Mouse (Mus musculus) kidney, adult 18-20 months (tissue): ENCODE data around the gene Dnal1.

Experiments used
- DNase-seq: peaks from one replicate; pipeline ENCODE4 v3.0.0; 2021

Dnal1 gene

DNA sequence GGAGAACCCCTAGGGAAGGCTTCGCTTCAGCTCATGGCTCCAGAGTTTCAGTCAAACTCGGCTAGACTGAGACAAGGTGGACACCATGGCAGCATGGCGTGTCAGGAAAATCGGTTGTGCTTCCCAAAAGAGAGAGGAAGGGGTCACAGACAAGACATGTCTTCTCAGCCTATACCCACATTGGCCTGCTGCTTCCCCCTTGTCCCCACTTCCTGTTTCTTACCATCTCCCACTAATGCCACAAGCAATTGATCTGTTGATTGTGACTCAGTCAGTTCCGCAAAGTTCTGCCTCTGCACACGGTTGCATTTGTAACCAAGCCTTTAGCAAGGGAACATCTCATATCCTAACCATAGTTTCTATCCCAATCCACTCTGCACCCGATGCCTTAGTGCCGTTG is 15.8 kb downstream of the Dnal1 start:
- no peak for DNase-seq

DNA sequence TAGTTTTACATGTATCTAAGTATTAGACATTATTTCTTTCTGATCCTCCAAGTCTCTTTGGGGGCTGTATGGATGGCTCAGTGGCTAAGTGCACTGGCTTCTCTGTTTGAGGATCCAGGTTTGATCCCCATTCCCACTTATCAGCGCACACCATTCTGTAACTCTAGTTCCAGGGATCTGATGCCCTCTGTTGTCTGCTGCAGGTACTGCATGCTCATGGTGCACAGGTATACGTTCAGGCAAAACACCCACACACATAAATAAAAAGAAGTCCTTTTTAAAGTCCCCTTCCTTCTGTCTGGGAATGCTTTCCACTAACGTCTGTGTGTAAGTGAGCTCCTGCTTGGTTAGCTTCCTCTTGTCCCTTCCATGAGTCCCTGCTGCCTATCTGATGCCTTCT is 18.1 kb downstream of the Dnal1 start:
- DNase-seq = peak; percentile 59

GRCm38 (mm10) chr12:84137131-84137530 is 23.0 kb downstream of the Dnal1 start:
- no peak for DNase-seq

- DNase-seq = no peak
These were observed 26.0 kb downstream of the Dnal1 start for GRCm38 (mm10) chr12:84140135-84140534.

DNA sequence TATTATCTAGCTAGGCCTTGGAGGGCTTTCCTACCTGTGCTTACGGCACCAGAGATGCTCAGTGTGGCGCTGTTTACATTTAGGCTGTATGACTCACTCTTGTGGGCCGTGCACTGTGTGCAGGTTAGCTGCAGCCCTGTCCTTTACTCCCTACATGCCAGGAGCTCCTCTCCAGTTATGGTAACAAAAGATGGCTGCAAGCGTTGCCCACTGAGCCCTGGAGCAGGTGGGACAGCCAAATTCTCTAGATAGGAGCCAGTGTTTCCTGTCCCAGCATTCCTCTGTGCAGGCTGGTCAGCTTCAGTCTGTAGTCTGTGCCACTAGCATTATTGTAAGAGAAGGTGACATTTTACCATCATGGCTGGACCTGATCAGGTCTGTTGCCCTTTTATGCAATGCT is 27.1 kb downstream of the Dnal1 start:
- no peak for DNase-seq

GRCm38 (mm10) chr12:84142281-84143050 is 28.3 kb downstream of the Dnal1 start:
- no peak for DNase-seq

- peak; percentile 58 for DNase-seq
These were observed 33.9 kb downstream of the Dnal1 start, which contains the start of gene Pnma1 for GRCm38 (mm10) chr12:84147954-84148621. Gene Pnma1 (minus strand): TSS chr12:84148489.

DNA sequence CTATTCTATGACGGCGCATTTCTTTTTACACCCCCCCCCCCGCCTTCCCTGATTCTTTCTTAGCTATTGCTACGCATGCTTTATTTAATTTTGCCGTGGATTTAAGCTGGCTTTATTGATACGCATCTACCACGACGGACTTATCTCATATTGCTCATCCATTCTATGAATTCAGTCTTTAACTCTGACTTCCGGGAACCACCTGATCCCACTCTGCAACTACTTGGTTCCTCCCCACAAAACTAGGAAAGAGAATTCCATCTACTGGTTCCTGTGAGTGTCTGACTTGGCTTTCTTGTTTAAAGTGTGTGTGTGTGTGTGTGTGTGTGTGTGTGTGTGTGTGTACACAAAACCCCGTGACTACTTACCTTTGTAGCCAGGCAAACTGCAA is 34.5 kb downstream of the Dnal1 start:
- DNase-seq = no peak

DNA sequence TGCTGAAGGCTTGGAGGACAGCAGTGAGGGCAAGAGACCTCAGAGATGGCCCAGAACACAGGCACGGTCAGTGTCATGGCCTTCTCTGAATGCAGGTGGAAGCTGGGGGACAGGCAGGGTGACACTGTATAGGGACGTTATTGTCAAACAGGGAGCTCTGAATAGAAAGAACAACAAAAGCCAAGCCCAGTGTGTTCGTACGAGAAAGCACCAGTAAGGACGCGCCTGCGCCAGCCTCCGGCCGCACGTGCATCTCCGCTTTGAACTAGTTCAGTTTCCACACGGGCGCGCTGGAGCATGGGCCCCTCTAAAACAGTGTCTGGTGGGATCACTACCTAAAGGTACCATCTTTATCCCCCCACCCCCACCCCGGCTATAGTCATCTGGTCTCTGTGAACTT is 35.8 kb downstream of the Dnal1 start:
- DNase-seq = no peak

DNA sequence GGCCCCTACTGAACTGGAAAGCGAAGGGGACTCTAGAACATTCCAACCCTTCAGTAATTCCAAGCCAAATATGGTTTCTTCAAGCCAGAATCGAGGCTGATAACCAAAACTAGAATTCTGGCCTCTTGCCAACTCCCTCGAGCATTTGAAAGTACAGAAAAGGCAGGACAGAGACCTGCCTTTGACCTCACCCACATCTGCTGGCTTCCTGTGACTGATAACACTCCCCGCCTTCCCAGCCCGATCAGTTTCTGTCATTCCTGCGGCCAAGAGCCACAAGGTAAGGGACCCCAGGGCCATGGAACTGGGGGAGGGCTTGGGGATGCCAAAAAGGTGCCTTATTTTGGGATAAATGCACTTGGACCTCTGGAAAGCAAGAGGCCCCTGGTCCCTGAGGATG is 36.8 kb downstream of the Dnal1 start:
- no peak for DNase-seq

DNA sequence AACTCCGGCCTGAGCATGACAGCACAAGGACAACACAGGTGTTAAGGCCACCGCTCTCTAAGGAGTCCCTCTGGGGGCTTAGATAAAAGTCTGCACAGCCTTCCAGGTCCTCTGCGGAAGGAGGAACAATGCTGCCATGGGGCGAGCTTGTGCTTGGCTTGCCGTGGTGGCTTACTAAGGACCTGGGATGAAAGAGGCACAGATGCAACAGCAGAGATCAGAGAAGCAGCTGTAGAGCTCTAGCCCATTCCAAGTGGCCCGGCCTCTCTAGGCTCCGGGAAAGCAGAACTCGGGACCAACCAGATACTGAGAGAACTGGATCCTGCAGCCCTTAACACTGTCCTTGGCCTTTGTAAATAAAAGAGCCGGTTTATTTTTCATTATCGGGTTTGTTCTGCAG is 37.7 kb downstream of the Dnal1 start:
- DNase-seq = no peak

- DNase-seq = no peak
These were observed 38.4 kb downstream of the Dnal1 start for GRCm38 (mm10) chr12:84152352-84153190.

- DNase-seq = no peak
These were observed 39.2 kb downstream of the Dnal1 start for GRCm38 (mm10) chr12:84153414-84153813.

GRCm38 (mm10) chr12:84154786-84155522 is 40.8 kb downstream of the Dnal1 start:
- DNase-seq = peak; percentile 81

DNA sequence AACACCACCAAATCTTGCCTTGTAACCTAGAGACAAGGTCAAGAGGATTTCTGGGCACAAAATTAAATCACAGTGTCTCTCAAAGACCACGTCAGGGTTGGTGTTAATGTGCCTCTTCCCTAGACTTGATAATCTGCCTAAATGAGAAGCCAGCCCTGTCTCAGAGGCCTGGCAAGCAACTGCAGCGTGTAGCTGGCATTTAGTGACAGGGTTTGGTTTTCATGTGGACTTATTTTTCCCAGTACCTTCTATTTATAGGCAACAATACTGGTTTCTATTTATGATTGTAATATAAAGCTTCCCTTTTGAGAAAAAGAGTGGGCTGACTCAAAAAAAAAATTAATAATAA is 41.3 kb downstream of the Dnal1 start:
- DNase-seq = no peak

- no peak for DNase-seq
These were observed 42.0 kb downstream of the Dnal1 start for GRCm38 (mm10) chr12:84156210-84156609.

GRCm38 (mm10) chr12:84158156-84158555 is 44.0 kb downstream of the Dnal1 start:
- DNase-seq = no peak

DNA sequence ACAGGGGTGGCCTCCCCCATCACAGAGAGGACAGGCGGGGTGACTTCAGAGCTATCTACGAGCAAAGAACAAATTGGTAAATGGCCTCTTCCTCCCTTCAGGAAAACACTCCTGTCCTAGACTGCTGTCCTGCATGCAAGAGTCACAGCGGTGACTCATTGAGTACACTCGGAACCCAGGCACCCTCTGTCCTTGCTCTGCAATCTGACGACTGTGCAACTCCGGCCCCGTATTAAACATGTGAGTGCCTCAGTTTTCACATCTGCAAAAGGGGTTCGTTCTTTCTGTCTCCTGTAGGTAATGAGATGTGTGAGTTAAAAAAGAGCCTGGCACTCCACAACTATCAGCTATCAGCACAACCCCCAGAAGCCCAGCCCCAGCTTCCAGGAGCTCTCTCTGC is 46.3 kb downstream of the Dnal1 start:
- DNase-seq = no peak

GRCm38 (mm10) chr12:84161116-84161515 is 47.0 kb downstream of the Dnal1 start:
- DNase-seq = no peak

- DNase-seq = peak; percentile 64
These were observed 47.7 kb downstream of the Dnal1 start for GRCm38 (mm10) chr12:84161616-84162433.

DNA sequence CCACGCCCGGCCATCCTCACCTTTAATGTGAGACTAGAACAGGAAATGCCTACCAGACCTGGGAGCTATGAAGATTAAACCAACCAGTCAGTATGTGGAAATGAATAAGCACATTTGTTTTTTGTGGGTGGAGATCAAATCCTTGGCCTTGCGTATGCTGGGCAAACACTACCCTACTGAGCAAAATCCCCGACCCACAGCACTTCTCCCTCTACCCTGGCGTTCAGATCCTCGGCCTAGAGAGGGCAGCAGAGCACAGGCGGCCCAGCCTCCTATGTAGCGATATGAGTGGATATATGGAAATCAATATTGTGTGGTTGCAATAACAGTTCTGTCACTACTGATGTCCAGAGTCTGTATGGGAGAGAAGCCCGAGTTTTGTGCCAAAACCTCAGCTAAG is 49.0 kb downstream of the Dnal1 start:
- peak; percentile 47 for DNase-seq

GRCm38 (mm10) chr12:84163586-84164110 is 49.5 kb downstream of the Dnal1 start:
- no peak for DNase-seq
